Mouse (Mus musculus) megakaryocyte-erythroid progenitor cell, adult 5-6 weeks (primary cell): ENCODE results near the gene Gse1. TPM values are rescaled to one million over a fixed set of nuclear protein-coding genes. Genes with fewer than 3 reads are reported as not detected.

Experiments
- ATAC-seq: replicated peaks from 2 replicates; pipeline ENCODE4 v1.8.0; 2016; ENCODE audit warnings: mild to moderate bottlenecking, inconsistent platforms; ENCODE audit not compliant: severe bottlenecking, poor library complexity, low FRiP score, low TSS enrichment
- total RNA-seq, 2 experiments: library from RNA; stranded (forward) in 1 of 2; stranded (reverse) in 1 of 2; fragments of 200-1000, 215-1000 nt in 1 of 2; fragments of >200 nt in 1 of 2; fragmentation: Nextera tagmentation in 1 of 2; gene quantifications; 2 replicates each; pipeline ENCODE4 v1.2.3; 2014 to 2017

Gse1 gene
- total RNA-seq, 2 experiments from 2014 or later: 27.2 to 80.6 TPM

DNA sequence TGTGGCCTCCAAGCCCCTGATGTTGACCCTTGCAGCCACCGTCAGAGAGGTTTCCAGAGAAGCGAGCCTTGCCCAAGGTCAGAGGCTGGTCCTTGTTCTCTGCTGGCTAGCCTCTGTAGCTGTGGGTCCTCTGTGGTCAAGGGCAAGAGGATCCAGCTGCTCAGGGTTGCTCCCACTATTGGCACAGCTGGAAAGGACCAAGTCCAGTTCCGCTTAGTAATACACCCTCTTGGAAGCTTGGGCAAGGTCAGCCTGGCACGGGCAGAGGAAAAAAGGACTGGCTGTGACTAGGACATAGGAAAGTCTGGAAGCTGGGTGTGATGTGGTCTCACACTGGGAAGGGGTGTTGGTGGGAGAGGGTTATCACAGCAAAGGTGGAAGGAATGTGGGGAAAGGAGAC, 220.9 kb downstream of the Gse1 start:
- no peak for ATAC-seq

DNA sequence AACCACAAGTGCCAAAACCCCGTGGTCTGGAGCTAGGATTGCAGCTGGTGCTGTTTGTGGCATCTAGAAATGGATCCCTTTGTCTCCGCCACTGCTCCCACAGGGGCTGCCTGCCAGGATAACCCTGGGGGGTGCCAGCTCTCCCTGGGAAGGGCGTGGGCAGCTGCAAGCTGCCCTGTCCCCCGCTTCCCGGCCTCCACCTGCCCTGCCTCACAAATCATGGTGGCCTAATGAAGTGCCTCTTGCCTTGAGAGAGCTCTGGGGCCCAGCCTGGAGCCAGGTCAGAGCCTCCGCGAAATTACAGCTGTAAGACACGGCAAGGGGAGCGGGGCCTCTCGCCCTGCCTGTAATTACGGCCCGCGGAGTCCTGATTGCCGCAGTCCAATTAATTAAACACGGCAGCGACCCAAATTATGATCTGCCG, 221.4 kb downstream of the Gse1 start:
- no peak for ATAC-seq

DNA sequence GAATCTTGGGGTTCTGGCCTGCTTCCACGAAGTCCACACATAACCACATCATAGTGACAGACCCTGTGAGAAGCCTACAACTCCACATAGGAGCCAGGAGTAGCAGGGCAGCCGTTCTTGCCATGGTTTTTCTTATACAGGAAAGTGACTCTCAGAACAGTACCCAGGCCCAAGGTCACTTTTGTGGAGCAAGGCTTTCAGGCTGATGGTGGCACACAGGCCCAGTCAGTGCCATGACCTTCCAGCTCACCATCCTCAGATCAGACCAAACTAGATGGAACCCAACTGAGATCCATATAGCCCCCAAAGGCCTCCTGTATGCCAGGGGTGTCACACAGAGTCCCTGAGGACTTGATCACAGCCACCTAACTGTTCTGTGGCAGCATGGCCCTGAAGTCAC, 223.9 kb downstream of the Gse1 start:
- ATAC-seq: no peak

DNA sequence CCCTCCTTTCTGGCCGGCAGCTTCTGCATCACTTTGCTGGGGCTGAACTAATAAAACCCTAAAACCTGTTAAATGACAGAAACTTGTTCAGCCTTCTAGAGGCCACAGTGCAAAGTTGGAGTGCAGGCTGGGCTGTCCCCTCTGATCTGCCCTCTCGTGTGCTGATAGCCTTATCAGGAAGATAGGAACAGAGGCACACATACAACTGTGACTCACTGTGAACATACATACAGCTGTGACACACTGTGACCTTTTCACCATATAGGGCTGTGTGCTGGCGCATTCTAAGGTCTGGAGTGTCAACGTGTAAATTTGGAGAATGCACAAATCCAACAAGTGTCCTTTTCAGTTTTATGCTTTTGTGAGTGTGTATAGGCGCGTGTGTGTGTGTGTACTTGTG, 226.1 kb downstream of the Gse1 start:
- ATAC-seq: no peak

DNA sequence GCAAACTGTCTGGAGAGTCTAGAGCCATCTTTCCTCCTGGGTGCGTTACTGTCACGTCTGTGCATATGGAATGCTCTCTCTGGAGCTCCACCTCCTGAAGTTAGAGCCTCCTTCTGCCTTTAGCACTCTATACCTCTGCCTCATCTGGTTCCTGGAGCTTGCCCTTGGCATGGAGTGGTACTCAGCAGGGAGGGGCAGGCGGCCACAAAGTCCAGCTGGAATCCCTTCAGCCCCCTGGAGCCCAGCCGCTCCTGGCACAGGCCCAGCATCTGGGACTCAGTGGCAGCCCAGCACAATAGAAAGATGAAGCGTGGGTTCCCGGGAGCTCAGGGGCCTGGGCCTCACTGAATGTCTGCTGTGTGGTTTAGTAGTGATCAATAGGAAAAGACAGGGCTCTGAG, 232.1 kb downstream of the Gse1 start:
- no peak for ATAC-seq

DNA sequence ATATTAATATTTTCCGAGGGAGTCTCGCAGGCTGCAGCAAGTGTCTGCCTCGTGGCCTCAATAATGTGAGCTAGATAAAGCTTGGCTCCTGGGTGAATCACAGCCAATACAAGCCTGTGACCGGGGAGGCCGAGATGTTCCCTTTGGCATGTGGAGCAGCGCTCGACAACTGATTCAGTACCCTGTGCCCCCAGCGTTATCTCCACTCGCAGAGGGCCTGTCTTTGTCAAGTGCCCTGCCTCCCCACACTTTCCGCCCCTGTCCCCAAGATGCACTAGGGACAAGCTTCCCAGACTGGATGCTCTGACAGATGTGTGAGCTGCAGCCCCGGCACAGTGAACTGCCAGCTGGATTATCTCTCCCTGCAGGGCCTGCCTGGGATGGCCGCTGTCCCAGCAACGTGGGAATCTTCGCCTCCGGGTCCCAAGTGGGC, 233.9 kb downstream of the Gse1 start:
- ATAC-seq: peak; percentile 85

DNA sequence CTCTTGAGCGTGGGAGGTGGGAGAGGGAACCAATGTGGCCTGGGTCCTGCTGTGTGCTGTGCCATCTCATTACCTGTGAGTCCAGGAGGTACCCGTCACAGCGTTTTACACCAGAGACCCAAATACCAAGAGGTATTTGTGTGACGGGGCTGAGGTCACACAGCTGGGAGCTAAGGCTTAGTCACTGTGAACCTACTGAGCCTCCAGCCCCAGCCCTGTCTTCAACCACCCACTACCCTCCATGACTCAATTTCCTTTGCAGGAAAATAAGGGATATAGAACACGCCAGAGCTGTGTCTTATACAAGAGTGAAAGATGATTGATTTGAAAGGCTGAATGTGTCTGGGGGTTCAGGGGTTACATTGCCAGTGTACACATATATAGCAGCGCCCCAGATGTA, 234.4 kb downstream of the Gse1 start:
- ATAC-seq: no peak

DNA sequence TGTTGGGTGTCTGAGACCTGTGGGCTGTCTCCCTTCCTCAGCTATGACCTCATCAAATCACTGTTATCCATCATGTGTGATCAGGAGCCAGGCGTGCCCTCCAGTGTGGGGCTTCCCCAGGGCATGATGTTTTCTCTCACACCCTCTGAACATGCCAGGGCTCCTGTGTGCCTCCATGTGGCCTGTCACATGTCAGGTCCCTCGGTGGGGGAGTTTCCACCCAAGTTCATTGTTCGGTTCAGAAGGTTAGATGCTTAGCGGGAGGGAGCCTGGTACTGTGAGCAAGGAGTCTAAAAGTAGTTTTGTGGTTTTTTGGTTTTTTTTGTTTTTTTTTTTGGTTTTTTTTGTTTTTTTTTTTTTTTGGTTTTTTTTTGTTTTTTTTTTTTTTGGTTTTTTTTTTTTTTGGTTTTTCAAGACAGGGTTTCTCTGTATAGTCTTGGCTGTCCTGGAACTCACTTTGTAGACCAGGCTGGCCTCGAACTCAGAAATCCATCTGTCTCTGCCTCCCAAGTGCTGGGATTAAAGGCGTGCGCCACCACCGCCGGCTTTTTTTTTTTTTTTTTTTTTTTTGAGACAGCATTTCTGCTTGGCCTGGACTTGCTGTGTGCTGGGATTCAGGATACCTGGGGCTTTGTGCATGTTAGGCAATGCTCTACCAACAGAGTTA, 235.8 kb downstream of the Gse1 start:
- ATAC-seq: no peak

DNA sequence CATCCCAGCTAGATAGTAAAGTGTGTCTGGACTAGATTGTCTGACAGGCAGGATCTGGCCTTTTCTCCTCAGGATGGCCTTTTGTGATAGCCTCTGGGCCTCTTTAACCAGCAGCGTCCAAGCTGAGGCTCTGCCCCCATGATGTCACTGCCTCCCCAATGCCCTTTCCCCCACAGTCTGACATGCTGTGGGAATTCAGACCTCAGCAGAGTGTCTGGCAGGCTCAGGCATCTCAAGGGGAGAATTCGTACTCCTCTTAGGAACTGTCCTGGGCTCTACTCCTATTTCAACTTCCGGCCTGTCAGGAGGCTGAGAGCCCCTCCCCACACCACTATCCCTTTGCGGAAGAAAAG, 236.3 kb downstream of the Gse1 start:
- ATAC-seq: no peak

DNA sequence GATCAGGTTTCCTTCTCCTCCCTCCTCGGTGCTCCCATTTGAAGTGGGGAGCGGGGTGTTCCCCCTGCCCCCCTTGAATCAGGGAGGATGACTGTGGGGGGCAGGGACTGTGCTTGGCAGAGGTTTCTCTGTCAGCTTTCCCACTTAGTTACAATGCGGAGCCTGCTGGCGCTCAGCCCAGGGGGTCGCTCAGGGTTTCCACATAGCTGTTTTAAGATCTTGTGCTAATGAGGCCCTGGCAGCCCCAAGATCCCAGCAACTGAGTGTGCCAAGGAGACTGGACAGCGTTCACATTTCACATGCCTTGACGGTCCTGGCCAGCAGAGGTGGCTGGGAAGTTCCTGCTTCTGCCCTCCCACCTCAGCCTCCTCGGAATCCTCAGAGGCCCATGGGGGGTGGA, 237.5 kb downstream of the Gse1 start:
- no peak for ATAC-seq

DNA sequence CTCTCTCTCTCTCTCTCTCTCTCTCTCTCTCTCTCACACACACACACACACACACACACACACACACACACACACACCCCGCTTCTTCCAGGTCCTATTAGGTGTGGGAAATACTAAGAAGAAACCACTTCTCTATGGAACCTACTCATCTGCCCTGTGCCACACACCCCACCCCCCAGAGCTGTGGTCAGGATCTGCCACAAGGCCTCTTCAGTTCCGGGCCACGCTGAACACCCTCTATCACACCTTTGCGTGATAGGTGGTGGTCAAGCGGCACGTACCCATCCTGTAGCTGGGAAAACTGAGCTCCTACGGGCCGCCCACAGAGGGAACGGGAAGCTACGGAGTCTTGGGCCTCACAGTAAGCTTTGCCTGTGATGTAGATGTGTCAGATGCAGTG, 238.0 kb downstream of the Gse1 start:
- ATAC-seq: no peak

DNA sequence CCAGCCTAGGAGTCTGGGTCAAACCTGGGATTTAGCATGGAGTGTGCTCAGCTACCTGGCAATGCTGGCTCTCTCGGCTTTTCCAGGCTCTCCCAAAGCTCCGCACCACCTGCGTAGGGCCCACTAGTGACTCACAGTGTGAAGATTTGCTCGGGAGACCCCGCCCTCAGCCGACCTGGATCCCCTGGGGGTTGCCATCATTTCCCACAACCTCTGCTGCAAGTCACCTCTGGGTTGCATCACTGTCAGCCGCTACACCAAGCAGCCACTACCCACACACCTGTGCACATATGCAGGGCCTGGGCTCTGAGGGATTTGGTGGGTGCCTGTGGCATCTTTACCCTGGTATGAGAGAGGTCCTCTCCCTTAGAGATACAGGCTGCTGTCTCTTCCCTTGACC, 239.3 kb downstream of the Gse1 start:
- no peak for ATAC-seq

DNA sequence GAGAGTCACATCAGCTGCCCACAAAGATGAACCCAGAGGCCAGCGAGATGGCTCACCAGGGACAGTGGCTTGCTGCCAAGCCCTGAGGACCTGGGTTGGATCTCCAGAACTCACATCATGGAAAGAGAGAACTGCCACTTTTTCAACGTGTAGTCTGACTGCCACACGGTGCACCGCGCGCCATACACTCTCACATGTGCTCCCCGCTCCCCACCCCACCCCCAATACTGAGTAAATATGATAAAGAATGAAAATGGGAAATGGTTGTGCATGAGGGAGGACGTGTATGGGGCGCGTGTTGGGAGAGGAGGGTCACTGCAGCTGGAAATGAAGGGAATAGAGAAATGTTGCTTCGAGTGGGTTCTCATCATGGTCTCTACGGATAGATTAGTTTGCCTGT, 241.9 kb downstream of the Gse1 start:
- no peak for ATAC-seq

DNA sequence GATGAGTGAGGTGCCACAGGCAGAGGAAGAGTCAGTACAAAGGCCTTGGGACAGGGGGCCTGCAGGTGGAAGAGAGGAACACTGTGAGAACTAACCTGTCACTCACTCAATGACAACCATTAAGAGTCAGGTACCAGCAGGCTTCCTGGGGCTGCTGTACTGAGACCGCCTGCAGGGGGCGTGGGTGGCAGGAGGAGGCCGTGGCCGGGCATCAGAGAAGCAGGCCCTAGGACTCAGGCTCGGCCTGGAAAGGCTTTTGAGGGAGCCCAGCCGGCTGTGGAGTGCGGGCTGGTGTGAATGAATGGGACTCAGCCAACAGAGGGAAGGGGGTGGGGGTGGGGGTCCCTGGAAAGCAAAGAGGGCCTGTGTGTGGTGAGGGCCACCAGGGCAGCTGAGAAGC, 242.9 kb downstream of the Gse1 start:
- 0 out of 2 replicates have a peak, but pooled peaks have one; percentile 16 for ATAC-seq

DNA sequence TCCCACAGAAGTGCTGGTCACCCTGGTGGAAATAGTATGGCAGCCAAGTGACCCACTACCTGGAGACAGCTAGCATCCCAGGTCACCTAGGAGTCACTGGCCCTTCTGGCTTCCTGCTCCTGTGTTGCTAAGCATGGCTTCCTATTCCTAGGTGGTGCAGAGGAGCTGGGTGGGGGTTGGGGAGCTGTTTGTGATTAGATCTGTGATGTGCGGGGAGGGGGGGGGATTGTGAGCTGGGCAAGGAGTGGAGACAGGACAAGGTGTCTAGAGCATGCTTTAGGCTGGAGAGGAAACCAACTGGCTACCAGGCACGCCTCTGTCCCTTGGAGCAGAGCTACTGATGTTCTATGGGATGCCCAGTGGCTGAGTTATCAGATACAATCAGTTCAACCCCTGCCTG, 243.5 kb downstream of the Gse1 start:
- no peak for ATAC-seq

DNA sequence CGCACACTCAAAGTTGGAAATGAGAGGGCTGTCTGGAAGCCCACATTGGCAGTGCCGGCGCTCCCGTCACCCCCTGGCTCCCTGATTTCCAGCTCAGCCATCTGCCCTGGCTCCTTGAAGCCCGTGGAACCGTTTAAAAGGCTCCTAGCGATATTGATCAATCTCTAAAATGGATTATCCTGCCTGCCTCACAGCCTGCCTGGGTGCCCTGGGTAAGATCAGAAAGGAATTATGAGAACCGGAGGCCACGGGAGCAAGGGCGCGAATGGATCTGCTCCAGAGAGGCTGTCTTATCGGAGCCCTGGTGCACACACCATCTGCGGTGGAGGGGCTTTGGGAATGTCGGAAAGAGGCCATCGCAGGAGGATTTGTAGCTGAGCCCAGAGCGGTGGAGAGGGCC, 244.0 kb downstream of the Gse1 start:
- no peak for ATAC-seq

DNA sequence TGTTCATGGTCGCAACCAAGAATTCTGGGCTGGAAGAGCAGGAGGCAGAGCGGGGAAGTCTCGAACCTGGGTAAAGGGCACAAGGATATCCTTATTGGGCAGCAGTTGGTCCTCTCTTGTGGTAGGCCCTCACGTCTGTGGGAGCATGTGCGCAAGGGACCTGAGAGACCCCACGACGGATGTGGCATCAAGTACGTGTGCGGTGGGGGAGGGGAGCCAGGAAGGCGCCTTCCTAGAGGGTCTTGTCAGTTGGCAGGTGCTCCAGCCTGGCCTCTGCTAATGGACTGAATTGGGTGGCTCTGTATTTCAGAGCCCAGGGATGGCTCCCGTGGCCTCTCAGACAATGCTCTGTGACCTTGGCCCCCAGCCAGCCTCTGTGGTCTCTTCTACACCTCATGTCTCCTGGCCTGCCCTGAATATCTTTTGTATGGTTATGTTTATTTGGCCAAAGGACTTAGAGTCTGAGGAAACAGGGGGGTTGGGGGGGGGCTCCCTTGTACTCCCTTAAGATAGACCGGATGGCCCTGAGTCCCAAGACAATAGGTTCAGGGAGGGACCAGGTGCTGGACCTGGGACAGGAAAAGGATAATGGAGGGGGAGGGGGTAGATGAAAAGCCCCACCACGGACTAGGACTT, 245.6 kb downstream of the Gse1 start:
- ATAC-seq: no peak

DNA sequence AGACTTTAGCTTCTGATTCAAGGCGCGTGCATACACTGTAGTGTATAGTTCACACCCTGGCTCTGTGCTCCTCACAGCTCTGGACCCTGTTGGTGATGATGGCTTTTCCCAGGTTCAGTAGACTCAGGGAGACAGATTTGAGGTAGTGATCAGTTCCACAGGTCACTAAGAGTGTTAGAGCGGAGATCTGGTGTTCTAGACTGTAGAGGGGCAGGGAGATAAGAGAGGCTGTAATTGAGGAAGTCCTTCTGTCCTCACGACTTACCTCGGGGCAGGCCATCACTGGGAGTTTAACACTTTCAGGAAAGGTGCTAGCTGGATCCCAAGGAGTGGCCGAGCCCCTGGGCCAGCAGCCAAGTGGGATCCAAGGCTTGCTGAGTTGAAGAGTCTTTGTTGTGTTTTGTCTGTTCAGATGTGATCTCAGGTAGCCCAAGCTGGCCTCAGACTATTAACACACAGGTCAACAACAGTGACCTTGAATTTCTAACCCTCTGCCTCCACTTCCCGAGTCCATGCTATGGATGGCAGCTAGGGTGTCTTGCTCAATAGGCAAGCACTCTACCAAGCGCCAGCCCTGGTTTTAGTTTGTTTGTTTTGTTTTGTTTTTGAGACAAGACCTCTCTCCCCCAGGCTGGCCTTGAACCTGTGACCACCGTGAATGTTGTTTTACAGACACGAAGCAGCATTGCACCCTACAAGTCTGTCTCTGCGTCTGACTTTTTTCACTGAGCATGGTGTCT, 246.4 kb downstream of the Gse1 start:
- ATAC-seq: no peak

DNA sequence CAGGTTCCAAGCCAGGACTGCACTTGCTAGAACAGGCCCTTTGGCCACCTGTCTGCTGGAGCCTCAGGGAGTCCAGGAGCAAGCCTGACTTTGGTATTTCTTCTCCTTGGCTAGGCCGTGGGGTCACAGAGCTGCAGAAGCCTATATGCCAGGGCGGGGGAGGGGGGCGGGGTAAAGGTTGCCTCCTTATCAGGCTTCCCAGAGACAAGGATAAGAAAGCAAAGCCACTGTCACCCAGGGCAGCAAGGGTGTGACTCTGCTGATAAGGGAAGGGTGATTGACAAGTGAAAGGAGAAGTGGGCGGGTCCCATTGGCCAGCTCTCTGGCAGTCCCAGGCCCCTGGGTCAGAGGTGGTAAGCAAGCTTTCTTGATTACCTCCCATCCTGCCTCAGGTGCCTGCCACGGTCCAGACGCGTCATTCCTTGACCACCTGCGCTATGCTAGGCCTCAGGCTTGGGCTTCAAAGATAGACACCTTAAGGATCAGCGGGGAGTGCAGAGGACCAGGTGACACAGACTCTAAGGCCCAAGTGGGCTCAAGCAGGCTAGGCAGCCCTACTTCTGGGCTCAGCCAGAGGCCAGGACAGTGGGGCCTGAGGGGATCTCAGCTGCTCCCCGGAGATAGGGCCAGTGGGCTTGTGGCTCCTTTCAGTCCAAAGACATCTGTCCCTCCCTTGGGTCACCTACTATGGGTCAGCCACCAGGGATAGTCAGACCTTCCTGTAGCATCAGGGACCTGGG, 247.4 kb downstream of the Gse1 start:
- ATAC-seq: peak; percentile 80
